Mouse (Mus musculus) midbrain, embryonic 12.5 days (tissue): Measurements from ENCODE around the gene Pwp1. TPM values are rescaled to one million over a fixed set of nuclear protein-coding genes. Genes with fewer than 3 reads are reported as not detected.
"Not testable (repeated sequence)": the region's sequence is repeated elsewhere in the genome, so short reads cannot be mapped to it uniquely, and the experiment has no call there.

ENCODE experiments used
- ATAC-seq: fragments of 200-750 bp; cut with Nextera tagmentation; 2 replicates; pipeline ENCODE4 v1.8.0; 2017; ENCODE audit warnings: low read depth, moderate TSS enrichment, moderate library complexity; ENCODE audit not compliant: low FRiP score
- H3K27ac ChIP-seq: fragments of 300-500 bp; sonication (generic); replicated peaks from 2 replicates; pipeline ENCODE4 v1.5.1; 2016; ENCODE audit warnings: mild to moderate bottlenecking
- H3K27me3 ChIP-seq: fragments of 300-500 bp; sonication (generic); 2 replicates; pipeline ENCODE4 v1.6.1; 2016; ENCODE audit warnings: mild to moderate bottlenecking
- H3K36me3 ChIP-seq: fragments of 300-500 bp; sonication (generic); 2 replicates; pipeline ENCODE4 v1.6.1; 2016
- H3K4me1 ChIP-seq: fragments of 300-500 bp; sonication (generic); 2 replicates; pipeline ENCODE4 v1.6.1; 2016
- H3K4me2 ChIP-seq: fragments of 300-500 bp; sonication (generic); replicated peaks from 2 replicates; pipeline ENCODE4 v1.6.1; 2016; ENCODE audit warnings: mild to moderate bottlenecking, moderate library complexity
- H3K4me3 ChIP-seq: fragments of 300-500 bp; sonication (generic); 2 replicates; pipeline ENCODE4 v1.5.1; 2016; ENCODE audit warnings: mild to moderate bottlenecking
- H3K9ac ChIP-seq: fragments of 300-500 bp; sonication (generic); replicated peaks from 2 replicates; pipeline ENCODE4 v1.6.1; 2016; ENCODE audit warnings: mild to moderate bottlenecking, moderate library complexity
- H3K9me3 ChIP-seq: fragments of 300-500 bp; sonication (generic); 2 replicates; pipeline ENCODE4 v1.6.1; 2016; ENCODE audit warnings: mild to moderate bottlenecking
- WGBS: fragments of 180-500 bp; shearing (Covaris S2); methylation state at CpG from one replicate; pipeline ENCODE4 v1.1.7; 2016; 5-methylcytosine and 5-hydroxymethylcytosine counted together
- polyA plus RNA-seq: library from polyadenylated mRNA; unstranded; fragments of >200 nt; fragmentation: Nextera tagmentation; extraction: Ambion mirVana; gene quantifications from 2 replicates; pipeline ENCODE4 v1.2.1, GENCODE M21; 2016

Gene Pwp1
- 79.3 TPM in 2 replicates for polyA plus RNA-seq

DNA sequence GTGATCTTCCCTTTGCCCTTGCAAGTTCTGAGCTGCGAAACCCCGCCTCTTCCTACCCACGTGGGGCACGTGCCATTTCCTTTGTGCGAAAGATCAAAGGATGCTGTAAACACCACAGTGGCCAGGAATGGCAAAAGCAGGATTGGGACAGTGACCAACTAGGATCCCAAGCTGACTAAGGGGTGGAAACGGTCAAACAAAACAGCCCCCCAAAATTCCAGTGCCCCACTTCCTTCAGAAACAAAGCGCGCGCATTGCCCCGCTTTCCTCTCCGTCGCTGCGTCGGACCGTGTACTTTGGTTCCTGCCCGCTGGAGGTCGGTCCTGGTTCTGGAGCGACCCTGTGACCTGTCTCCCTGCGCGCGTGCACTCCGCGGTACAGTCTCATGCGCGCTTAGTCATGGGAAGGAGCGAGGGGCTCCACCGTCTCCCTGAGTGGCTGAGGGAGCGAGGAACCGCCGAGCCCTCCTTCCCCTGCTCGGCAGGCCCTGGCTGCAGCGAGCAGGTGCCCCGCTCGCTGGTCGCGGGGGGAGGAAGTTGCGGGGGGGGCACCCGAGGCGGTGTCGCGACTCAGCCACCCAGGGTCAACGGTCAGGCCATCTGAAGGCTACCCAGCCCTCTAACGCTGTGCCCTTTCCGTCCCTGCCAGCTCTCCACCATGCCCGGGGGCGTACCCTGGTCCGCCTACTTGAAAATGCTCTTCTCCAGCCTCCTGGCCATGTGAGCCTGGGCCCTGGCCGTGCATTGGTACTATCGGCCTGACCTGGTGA is at the start of gene Pwp1:
Gene Pwp1, plus strand, starts transcription at position 410 of the 769 bp plus-strand sequence.
- peak within 1 kb of the TSS; percentile 70 for H3K9ac ChIP-seq
- 2% methylated on average over 49 of the region's 49 CpGs for whole genome bisulfite sequencing
- H3K4me2 ChIP-seq, result peak within 1 kb of the TSS; percentile 83
- H3K27me3 ChIP-seq, H3K9me3 ChIP-seq, H3K4me1 ChIP-seq, H3K36me3 ChIP-seq: not testable (repeated sequence)
- H3K27ac ChIP-seq, result peak within 1 kb of the TSS; percentile 65
- H3K4me3 ChIP-seq, result peak within 1 kb of the TSS; percentile 48
- peak; percentile 92 for ATAC-seq

GRCm38 (mm10) chr10:85822143-85822696 is 7.1 kb upstream of the Pwp1 start:
- not testable (repeated sequence) for H3K4me2 ChIP-seq, H3K9me3 ChIP-seq, ATAC-seq, H3K9ac ChIP-seq, H3K27ac ChIP-seq, H3K4me1 ChIP-seq, H3K36me3 ChIP-seq, H3K27me3 ChIP-seq, H3K4me3 ChIP-seq
- WGBS, result 96% methylated on average over 1 of the region's 3 CpGs

DNA sequence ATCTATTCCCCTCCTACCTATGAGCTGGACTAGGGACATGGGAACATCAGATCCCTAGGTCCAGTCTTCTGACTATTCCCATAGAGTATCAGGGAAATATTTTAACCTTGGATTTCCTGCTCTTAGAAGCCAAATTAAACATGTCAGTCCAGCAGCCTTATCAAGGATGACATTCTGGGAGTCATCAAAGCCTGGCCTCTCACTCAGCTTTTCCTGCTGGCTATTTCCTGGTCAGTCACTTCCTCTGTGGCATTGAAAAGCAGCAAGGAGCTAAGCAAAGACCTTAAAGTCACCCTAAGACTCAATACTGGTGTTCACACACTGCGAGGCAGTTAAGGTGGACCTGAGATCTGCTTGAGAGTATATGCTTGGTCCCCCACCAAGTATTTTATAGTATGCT is 5.5 kb upstream of the Pwp1 start:
- not testable (repeated sequence) for H3K27me3 ChIP-seq, H3K4me3 ChIP-seq, H3K9ac ChIP-seq, H3K4me2 ChIP-seq, H3K27ac ChIP-seq, ATAC-seq, H3K36me3 ChIP-seq, H3K4me1 ChIP-seq, H3K9me3 ChIP-seq
- WGBS, result 74% methylated on average over 1 of the region's 1 CpGs

DNA sequence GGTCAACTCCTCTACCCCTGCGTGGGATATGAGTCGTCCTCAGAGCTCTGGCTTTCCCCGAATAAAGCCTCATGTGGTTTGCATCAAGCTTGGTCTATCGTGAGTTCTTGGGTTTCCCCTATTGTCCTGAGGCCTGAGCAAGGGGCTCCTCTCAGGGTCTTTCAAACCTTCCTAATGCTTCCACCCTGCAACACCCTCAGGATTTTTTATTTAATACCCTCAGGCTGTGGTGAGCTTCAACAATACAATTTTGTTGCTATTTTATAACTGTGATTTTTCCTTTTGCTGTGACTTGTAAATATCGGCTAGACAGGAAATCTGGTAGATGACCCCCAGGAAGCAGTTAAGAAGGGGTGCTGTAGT is 591 bp upstream of the Pwp1 start:
- peak; percentile 44; the same call in 1 of the 2 replicates for ATAC-seq
- H3K4me3 ChIP-seq, result peak overlapping the region; percentile 48

DNA sequence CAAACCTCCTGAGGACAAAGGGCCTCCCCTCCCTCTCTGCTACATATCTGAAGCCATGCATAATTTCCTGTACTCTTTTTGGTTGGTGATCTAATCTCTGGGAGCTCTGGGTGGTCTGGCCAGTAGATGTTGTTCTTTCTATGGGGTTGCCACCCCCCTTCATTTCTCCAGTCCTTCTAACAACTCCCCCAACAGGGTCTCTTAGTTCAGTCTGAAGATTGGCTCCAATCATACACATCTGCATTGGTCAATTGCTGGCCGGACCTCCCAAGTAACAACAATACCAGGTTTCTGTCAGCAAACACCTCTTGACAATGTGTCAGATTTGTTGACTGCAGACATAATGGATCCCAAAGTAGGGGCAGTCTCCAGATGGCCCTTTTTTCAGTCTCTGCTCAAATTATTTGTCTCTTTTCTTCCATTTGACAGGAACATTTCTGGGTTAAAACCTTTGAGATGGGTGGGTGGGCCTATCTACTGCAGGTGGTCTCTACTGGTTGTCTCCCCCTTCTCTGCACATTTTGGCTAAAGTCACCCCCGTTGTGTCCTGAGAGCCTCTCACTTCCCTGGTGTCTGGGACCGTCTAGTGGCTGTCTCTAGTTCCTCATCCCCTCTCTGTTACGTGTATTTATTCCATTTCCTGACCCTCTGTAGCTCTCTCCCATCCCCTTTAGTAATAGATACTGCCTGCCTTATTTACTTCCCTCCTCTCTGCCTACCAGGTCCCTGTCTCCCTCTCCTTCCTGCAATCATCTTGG is 17.0 kb downstream of the Pwp1 start:
- Histone ChIP-seq H3K36me3 (no peaks in the 10 kb centered on the region), H3K9ac (no peak overlapping the region), H3K9me3 (no peaks in the 10 kb centered on the region), H3K4me2 (no peak overlapping the region), H3K4me1 (no peaks in the 10 kb centered on the region), H3K27ac (no peak overlapping the region), H3K4me3 (no peak overlapping the region), H3K27me3 (no peaks in the 10 kb centered on the region)
- no peak for ATAC-seq
- WGBS, result 77% methylated on average over 4 of the region's 4 CpGs

More for the DNA sequence above, 591 bp upstream of the Pwp1 start:
- not testable (repeated sequence) for H3K36me3 ChIP-seq, H3K9ac ChIP-seq, H3K4me1 ChIP-seq, H3K27me3 ChIP-seq, H3K9me3 ChIP-seq, H3K27ac ChIP-seq
- WGBS, result 56% methylated on average over 5 of the region's 5 CpGs
- peak overlapping the region; percentile 83 for H3K4me2 ChIP-seq

DNA sequence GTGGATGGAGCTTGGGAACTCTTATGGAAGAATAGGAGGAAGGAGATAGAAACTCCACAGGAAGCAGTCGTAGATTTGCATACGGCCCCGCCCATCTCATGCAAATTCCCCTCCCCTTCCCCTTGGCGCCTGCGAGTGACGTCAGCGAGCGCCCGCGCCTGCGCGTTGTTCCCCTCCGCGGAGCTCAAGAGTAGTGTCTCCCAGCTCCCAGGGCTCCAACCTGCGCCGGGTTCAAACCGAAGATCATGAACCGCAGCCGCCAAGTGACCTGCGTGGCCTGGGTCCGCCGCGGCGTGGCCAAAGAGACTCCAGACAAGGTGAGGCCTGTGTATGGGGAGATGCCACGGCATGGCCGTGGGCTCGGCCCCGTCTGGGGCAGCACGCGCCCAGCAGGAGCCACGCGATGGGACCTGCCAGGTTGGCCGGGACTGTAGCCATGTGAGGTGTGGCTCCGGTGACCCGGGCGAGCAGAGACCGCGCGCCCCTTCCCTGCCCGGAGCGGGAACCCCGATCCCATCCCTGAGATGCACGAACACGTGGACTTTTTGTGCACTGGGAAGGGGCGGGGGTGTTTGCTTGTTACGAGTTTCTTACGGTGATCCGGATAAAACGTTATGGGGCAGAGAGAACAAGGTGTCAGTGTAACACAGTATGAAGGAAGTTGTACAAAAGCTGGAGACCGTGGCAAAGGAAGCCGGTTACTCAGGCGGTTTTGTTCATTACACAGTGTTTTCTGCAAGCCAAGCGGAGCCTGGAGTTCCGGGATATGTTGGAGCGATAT is 42.6 kb downstream of the Pwp1 start:
- Histone ChIP-seq H3K4me2 (peak overlapping the region; percentile 89), H3K36me3 (peaks cover 28% of the 10 kb centered on the region), H3K27ac (peak overlapping the region; percentile 15; the same call in 1 of the 2 replicates), H3K27me3 (no peaks in the 10 kb centered on the region), H3K9me3 (no peaks in the 10 kb centered on the region), H3K4me3 (peak overlapping the region; percentile 97), H3K4me1 (peaks cover 13% of the 10 kb centered on the region), H3K9ac (peak overlapping the region; percentile 90)
- WGBS, result under 1% methylated on average over 52 of the region's 55 CpGs
- peak; percentile 96 for ATAC-seq

- Histone ChIP-seq H3K27ac (no peak overlapping the region), H3K4me1 (peaks cover 13% of the 10 kb centered on the region), H3K36me3 (peaks cover 34% of the 10 kb centered on the region), H3K9ac (peak overlapping the region; percentile 90), H3K9me3 (no peaks in the 10 kb centered on the region), H3K4me2 (peak overlapping the region; percentile 89), H3K27me3 (no peaks in the 10 kb centered on the region), H3K4me3 (peak overlapping the region; percentile 97)
- peak; percentile 8; the same call in 1 of the 2 replicates for ATAC-seq
- WGBS, result 8% methylated on average over 5 of the region's 5 CpGs
These were observed 43.1 kb downstream of the Pwp1 start for GRCm38 (mm10) chr10:85872479-85872773.

DNA sequence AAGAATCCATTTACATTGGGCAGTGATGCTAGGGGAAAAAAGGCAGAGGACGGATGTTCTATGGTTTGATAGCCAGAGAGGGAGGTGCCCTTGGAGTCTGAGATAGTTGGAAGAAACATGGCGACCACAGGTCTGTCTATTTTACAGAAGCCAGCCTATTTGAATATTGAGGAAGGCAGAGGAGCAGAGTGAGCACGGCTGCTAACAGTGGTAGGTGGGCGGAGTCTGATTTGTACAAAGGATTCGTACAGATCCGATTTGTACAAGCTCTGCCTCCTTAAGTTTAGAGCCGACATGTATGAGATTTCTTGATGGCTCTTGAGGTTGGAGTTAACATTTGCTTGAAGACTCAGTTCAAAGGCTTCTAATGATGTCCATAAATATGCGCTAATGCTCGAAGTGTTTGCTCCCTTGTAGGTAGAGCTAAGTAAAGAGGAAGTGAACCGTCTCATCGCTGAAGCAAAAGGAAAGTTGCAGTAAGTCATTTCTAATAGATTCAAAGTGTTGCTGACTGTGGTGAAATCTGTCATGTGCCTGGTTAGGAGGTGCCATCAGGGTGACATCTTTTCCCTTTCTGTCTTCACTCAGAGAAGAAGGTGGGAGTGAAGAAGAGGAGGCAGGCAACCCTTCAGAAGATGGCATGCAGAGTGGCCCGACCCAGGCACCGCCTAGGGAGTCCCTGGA is 44.7 kb downstream of the Pwp1 start:
- Histone ChIP-seq H3K36me3 (peaks cover 50% of the 10 kb centered on the region), H3K4me1 (peaks cover 13% of the 10 kb centered on the region), H3K27me3 (no peaks in the 10 kb centered on the region), H3K4me2 (no peak overlapping the region), H3K4me3 (no peak overlapping the region), H3K9me3 (no peaks in the 10 kb centered on the region), H3K27ac (no peak overlapping the region), H3K9ac (no peak overlapping the region)
- 94% methylated on average over 13 of the region's 13 CpGs for WGBS
- no peak for ATAC-seq

GRCm38 (mm10) chr10:85875812-85876211 is 46.5 kb downstream of the Pwp1 start:
- Histone ChIP-seq H3K9ac (no peak overlapping the region), H3K4me3 (no peak overlapping the region), H3K9me3 (no peaks in the 10 kb centered on the region), H3K4me2 (no peak overlapping the region), H3K27me3 (no peaks in the 10 kb centered on the region), H3K27ac (no peak overlapping the region), H3K4me1 (peaks cover 13% of the 10 kb centered on the region), H3K36me3 (peaks cover 66% of the 10 kb centered on the region)
- WGBS, result 94% methylated on average over 5 of the region's 5 CpGs
- ATAC-seq, result no peak

GRCm38 (mm10) chr10:85879886-85880486 is 50.7 kb downstream of the Pwp1 start:
- WGBS, result 95% methylated on average over 8 of the region's 8 CpGs
- Histone ChIP-seq H3K27ac (no peak overlapping the region), H3K36me3 (peaks cover 92% of the 10 kb centered on the region), H3K27me3 (no peaks in the 10 kb centered on the region), H3K4me1 (no peaks in the 10 kb centered on the region), H3K4me3 (no peak overlapping the region), H3K4me2 (no peak overlapping the region), H3K9me3 (no peaks in the 10 kb centered on the region), H3K9ac (no peak overlapping the region)
- no peak for ATAC-seq
